Mouse (Mus musculus): ENCODE data around the gene Fam234b.

Gene Fam234b

GRCm38 (mm10) chr6:135197921-135198532, at the start of gene Fam234b, which contains the start of gene Hebp1:
Gene Fam234b, plus strand, starts transcription at chr6:135197977.
Gene Hebp1, minus strand, starts transcription at chr6:135198022.
- peak; percentile 88 to 92 for DNase-seq (ENCODE audit: low spot score in 2 of 2)

- DNase-seq (ENCODE audit: low spot score in 2 of 2), result no peak
Observed at GRCm38 (mm10) chr6:135148506-135148905, 49.3 kb upstream of the Fam234b start.

- no peak for DNase-seq (ENCODE audit: low spot score in 2 of 2)
Observed at GRCm38 (mm10) chr6:135149175-135149574, 48.6 kb upstream of the Fam234b start.

- no peak for DNase-seq (ENCODE audit: low spot score in 2 of 2)
Observed at GRCm38 (mm10) chr6:135149722-135150121, 48.1 kb upstream of the Fam234b start.

GRCm38 (mm10) chr6:135150311-135150710, 47.5 kb upstream of the Fam234b start:
- DNase-seq (ENCODE audit: low spot score in 2 of 2), result no peak

GRCm38 (mm10) chr6:135153719-135154118, 44.1 kb upstream of the Fam234b start:
- no peak for DNase-seq (ENCODE audit: low spot score in 2 of 2)

GRCm38 (mm10) chr6:135156597-135156996, 41.2 kb upstream of the Fam234b start:
- no peak for DNase-seq (ENCODE audit: low spot score in 2 of 2)

- DNase-seq (ENCODE audit: low spot score in 2 of 2), result no peak
Observed at GRCm38 (mm10) chr6:135157496-135157895, 40.3 kb upstream of the Fam234b start.

GRCm38 (mm10) chr6:135158509-135158908, 39.3 kb upstream of the Fam234b start:
- DNase-seq (ENCODE audit: low spot score in 2 of 2), result no peak

- no peak for DNase-seq (ENCODE audit: low spot score in 2 of 2)
Observed at GRCm38 (mm10) chr6:135161356-135161755, 36.4 kb upstream of the Fam234b start.

GRCm38 (mm10) chr6:135162311-135162710, 35.5 kb upstream of the Fam234b start:
- no peak for DNase-seq (ENCODE audit: low spot score in 2 of 2)

- DNase-seq (ENCODE audit: low spot score in 2 of 2), result no peak
Observed at GRCm38 (mm10) chr6:135162861-135163260, 34.9 kb upstream of the Fam234b start.

GRCm38 (mm10) chr6:135165191-135165590, 32.6 kb upstream of the Fam234b start:
- DNase-seq (ENCODE audit: low spot score in 2 of 2), result no peak

GRCm38 (mm10) chr6:135165706-135166105, 32.1 kb upstream of the Fam234b start:
- DNase-seq (ENCODE audit: low spot score in 2 of 2), result no peak

- DNase-seq (ENCODE audit: low spot score in 2 of 2), result no peak
Observed at GRCm38 (mm10) chr6:135166262-135166661, 31.5 kb upstream of the Fam234b start.

- no peak for DNase-seq (ENCODE audit: low spot score in 2 of 2)
Observed at GRCm38 (mm10) chr6:135166712-135167111, 31.1 kb upstream of the Fam234b start.

GRCm38 (mm10) chr6:135167380-135168311, 30.1 kb upstream of the Fam234b start:
- DNase-seq (ENCODE audit: low spot score in 2 of 2), result peak; percentile 87 to 88

GRCm38 (mm10) chr6:135168471-135168870, 29.3 kb upstream of the Fam234b start:
- DNase-seq (ENCODE audit: low spot score in 2 of 2), result no peak

GRCm38 (mm10) chr6:135169246-135169645, 28.5 kb upstream of the Fam234b start:
- DNase-seq (ENCODE audit: low spot score in 2 of 2), result no peak

GRCm38 (mm10) chr6:135171736-135172135, 26.0 kb upstream of the Fam234b start:
- no peak for DNase-seq (ENCODE audit: low spot score in 2 of 2)

GRCm38 (mm10) chr6:135175014-135175413, 22.8 kb upstream of the Fam234b start:
- no peak for DNase-seq (ENCODE audit: low spot score in 2 of 2)

- no peak for DNase-seq (ENCODE audit: low spot score in 2 of 2)
Observed at GRCm38 (mm10) chr6:135177271-135177670, 20.5 kb upstream of the Fam234b start.

GRCm38 (mm10) chr6:135178599-135178998, 19.2 kb upstream of the Fam234b start:
- DNase-seq (ENCODE audit: low spot score in 2 of 2), result no peak

Data from right cerebral cortex, postnatal 10 days (tissue).